Mouse (Mus musculus) heart, postnatal 14 days (tissue): ENCODE results near the gene Fuom. TPM values are rescaled to one million over a fixed set of nuclear protein-coding genes. Genes with fewer than 3 reads are reported as not detected.

ENCODE experiments used
- DNase-seq, 2 experiments: peaks; one replicate each; pipeline ENCODE4 v3.0.0; 2021 to 2022
- intact Hi-C: fragments of 180-260 bp; cut with DNase I; formaldehyde crosslinking; loops from one replicate; pipeline ENCODE4 v1.15.1; 2025
- total RNA-seq, 2 experiments: library from RNA; stranded (reverse); gene quantifications; 2 replicates each; pipeline ENCODE4 v1.2.3; 2021

Fuom gene
- total RNA-seq, 2 experiments from 2014 or later = 76.5 to 77.2 TPM

GRCm38 (mm10) chr7:140060936-140061831 lies 41.1 kb downstream of the Fuom start:
- DNase-seq = peak in 1 of 2 experiments; percentile 15
- intact Hi-C loops = no loop called here

GRCm38 (mm10) chr7:140059601-140060000 lies 42.6 kb downstream of the Fuom start:
- DNase-seq = no peak
- intact Hi-C loops = no loop called here

- no peak for DNase-seq
- intact Hi-C loops = no loop called here
Observed at GRCm38 (mm10) chr7:140058528-140058927, 43.7 kb downstream of the Fuom start.

- intact Hi-C loops = no loop called here
- peak; percentile 18 to 19 for DNase-seq
Observed at GRCm38 (mm10) chr7:140057413-140058407, 44.5 kb downstream of the Fuom start.

GRCm38 (mm10) chr7:140054124-140054523 lies 48.1 kb downstream of the Fuom start:
- intact Hi-C loops = no loop called here
- no peak for DNase-seq

- peak; percentile 16 to 28 for DNase-seq
- intact Hi-C loops = no loop called here
Observed at GRCm38 (mm10) chr7:140049115-140049689, 53.0 kb downstream of the Fuom start.

GRCm38 (mm10) chr7:140048361-140049114 lies 53.7 kb downstream of the Fuom start, which contains the start of gene Msx3:
Msx3 (minus strand) TSS chr7:140049089.
- DNase-seq = no peak
- intact Hi-C loops = no loop called here

GRCm38 (mm10) chr7:140047811-140048311 lies 54.4 kb downstream of the Fuom start:
- intact Hi-C loops = no loop called here
- peak in 1 of 2 experiments; percentile 17 for DNase-seq

Other genes starting within 250 kb of the Fuom start
- gene Kndc1, start 207.7 kb downstream of the Fuom start, total RNA-seq = under 1 TPM in 1 of 2 experiments, not detected in 1; 0.24 TPM
- not detected for gene Utf1, start 158.7 kb downstream of the Fuom start, total RNA-seq
- gene 6430531B16Rik, start 123.7 kb downstream of the Fuom start, total RNA-seq = not detected
- gene Adam8, start 109.9 kb downstream of the Fuom start, total RNA-seq = under 1 TPM; 0.93 TPM
- gene Zfp511, start 66.0 kb downstream of the Fuom start, total RNA-seq = 10 to 100 TPM; 10.3 to 10.7 TPM
- 10 to 100 TPM; 27.4 to 29.4 TPM for gene Tubgcp2, start 65.8 kb downstream of the Fuom start, total RNA-seq
- not detected for gene Msx3, start 53.4 kb downstream of the Fuom start, total RNA-seq
- not detected for gene Caly, start 19.9 kb downstream of the Fuom start, total RNA-seq
- not detected for gene Prap1, start 9.0 kb downstream of the Fuom start, total RNA-seq
- gene Paox, start 13.4 kb upstream of the Fuom start, total RNA-seq = 1 to 10 TPM; 3.6 to 3.9 TPM
- 100 to 1,000 TPM; 298 to 315 TPM for gene Echs1, start 14.0 kb upstream of the Fuom start, total RNA-seq
- gene Mtg1, start 35.1 kb upstream of the Fuom start, total RNA-seq = 10 to 100 TPM; 28.1 to 29.3 TPM
- under 1 TPM; 0.32 to 0.41 TPM for gene Sprn, start 52.4 kb upstream of the Fuom start, total RNA-seq
- gene Olfr522, start 62.3 kb upstream of the Fuom start, total RNA-seq = not detected
- gene Olfr523, start 70.8 kb upstream of the Fuom start, total RNA-seq = not detected
- gene Olfr524, start 103.5 kb upstream of the Fuom start, total RNA-seq = not detected
- not detected for gene Cd163l1, start 115.8 kb upstream of the Fuom start, total RNA-seq
- under 1 TPM in 1 of 2 experiments, not detected in 1; 0.10 TPM for gene 5830411N06Rik, start 144.8 kb upstream of the Fuom start, total RNA-seq
- gene Olfr525, start 218.4 kb upstream of the Fuom start, total RNA-seq = not detected
- not detected for gene Olfr527, start 231.6 kb upstream of the Fuom start, total RNA-seq